13 mouse cellular contexts compared by ENCODE assay signal in the genomic region with DNA sequence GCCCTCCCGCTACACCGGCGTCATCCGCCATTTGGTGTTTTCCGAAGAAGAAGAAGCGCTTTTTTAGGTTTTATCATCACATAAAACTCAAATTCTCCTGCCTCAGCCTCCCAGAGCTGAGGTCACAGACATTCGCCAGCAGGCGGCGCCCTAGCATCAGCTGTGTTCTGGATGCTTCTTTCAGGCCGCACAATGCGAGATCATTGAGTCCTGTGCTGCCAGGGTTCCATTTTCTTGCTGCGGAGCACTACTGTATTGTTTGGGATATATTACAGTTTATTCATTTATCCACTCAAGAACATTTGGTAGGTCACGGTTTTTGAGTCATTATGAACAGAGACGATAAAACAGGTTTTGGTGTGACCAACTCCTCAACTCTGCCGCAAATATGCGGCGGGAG. TPM values are rescaled to one million over a fixed set of nuclear protein-coding genes. Genes with fewer than 3 reads are reported as not detected.
A peak's percentile ranks its signal among the peaks of the same experiment; 100 is the strongest.
DNase-seq lines count a peak whose midpoint lies in the region; ATAC-seq and TF ChIP-seq lines count a peak whose summit lies in the region.
"Had no signal": no experiment of that assay in that cellular context is flagged by ENCODE, and none has a peak within 500 bp of the region (broad histone marks: within the 10 kb centered on the region; RNA-seq: fewer than 3 reads in every experiment).

No protein-coding gene starts in this region.

- H3K79me2 ChIP-seq in heart, adult 2 months (replicated peaks; ENCODE audit: control insufficient read depth, insufficient read depth, low read length): no peaks in the 10 kb centered on the region

- no peak for DNase-seq in heart, adult 2 months
- DNase-seq in heart, postnatal 4 days: no peak
- no peak for DNase-seq in spleen, adult 2 months (ENCODE audit: low read depth in 1 of 2, low spot score in 2 of 2)
- no peak for DNase-seq in spleen, postnatal 14 days (ENCODE audit: low spot score in 2 of 2)
- peak; percentile 68 for DNase-seq in thymus, postnatal 4 days
- no peak for DNase-seq in hindbrain, embryonic 10.5 days (ENCODE audit: low spot score)
- DNase-seq in forebrain, embryonic 14.5 days (ENCODE audit: low spot score): no peak
- DNase-seq: gastrocnemius, postnatal 25 days had no signal

- H3K4me2 ChIP-seq in forebrain, embryonic 14.5 days (ENCODE audit: low read length): no peak overlapping the region
- H3K4me2 ChIP-seq: limb, embryonic 15.5 days; stomach, embryonic 15.5 days had no signal

- TF ChIP-seq CTCF in heart, adult 2 months (IDR thresholded peaks at IDR 0.05): peak; percentile 45
- TF ChIP-seq CTCF in spleen, adult 2 months (IDR thresholded peaks at IDR 0.05; ENCODE audit: extremely low read depth, insufficient read depth, insufficient read length, insufficient replicate concordance): peak; percentile 35; the same call in 1 of the 2 replicates
- peak; percentile 51; the same call in 1 of the 2 replicates for TF ChIP-seq CTCF in bone marrow macrophage, adult 2 months (IDR thresholded peaks at IDR 0.05; ENCODE audit: low read depth, low read length)

- H3K4me1 ChIP-seq in heart, adult 2 months (ENCODE audit: control insufficient read depth, insufficient read depth, low read length): no peaks in the 10 kb centered on the region
- no peaks in the 10 kb centered on the region for H3K4me1 ChIP-seq in spleen, adult 2 months (ENCODE audit: control insufficient read depth, insufficient read depth, insufficient read length)
- no peaks in the 10 kb centered on the region for H3K4me1 ChIP-seq in bone marrow macrophage, adult 2 months (ENCODE audit: control insufficient read depth, insufficient read depth, low read length)
- H3K4me1 ChIP-seq in hindbrain, embryonic 10.5 days (replicated peaks): no peaks in the 10 kb centered on the region
- no peaks in the 10 kb centered on the region for H3K4me1 ChIP-seq in forebrain, embryonic 14.5 days (ENCODE audit: control insufficient read depth, insufficient read depth, low read length)
- H3K4me1 ChIP-seq: limb, embryonic 15.5 days; stomach, embryonic 15.5 days had no signal

- intact Hi-C loops in heart, adult 2 months (cut with DNase I): no loop called here

- TF ChIP-seq POLR2A in heart, adult 2 months (IDR thresholded peaks at IDR 0.05; ENCODE audit: insufficient read depth, low read depth, low read length): no peak
- no peak for TF ChIP-seq POLR2A in spleen, adult 2 months (IDR thresholded peaks at IDR 0.05; ENCODE audit: low read depth, low read length)
- no peak for TF ChIP-seq POLR2A in bone marrow macrophage, adult 2 months (IDR thresholded peaks at IDR 0.05; ENCODE audit: borderline replicate concordance, low read depth, low read length)

- H3K9ac ChIP-seq in heart, adult 2 months (ENCODE audit: low read depth, low read length): no peak overlapping the region
- no peak overlapping the region for H3K9ac ChIP-seq in forebrain, embryonic 14.5 days (ENCODE audit: low read length)
- H3K9ac ChIP-seq: limb, embryonic 15.5 days; stomach, embryonic 15.5 days had no signal

- H3K27ac ChIP-seq in heart, adult 2 months: no peak overlapping the region
- H3K27ac ChIP-seq in spleen, adult 2 months (ENCODE audit: insufficient read depth, low read length): no peak overlapping the region
- no peak overlapping the region for H3K27ac ChIP-seq in bone marrow macrophage, adult 2 months (ENCODE audit: insufficient read depth, low read depth, low read length)
- no peak overlapping the region for H3K27ac ChIP-seq in hindbrain, embryonic 10.5 days
- no peak overlapping the region for H3K27ac ChIP-seq in forebrain, embryonic 14.5 days (ENCODE audit: low read depth, low read length)
- H3K27ac ChIP-seq: limb, embryonic 15.5 days; stomach, embryonic 15.5 days had no signal

- 96% methylated on average over 17 of the region's 17 CpGs for WGBS in heart, adult 2 months
- 98% methylated on average over 17 of the region's 17 CpGs for WGBS in spleen, adult 2 months
- WGBS in hindbrain, embryonic 10.5 days: 96% methylated on average over 17 of the region's 17 CpGs
- WGBS in forebrain, embryonic 14.5 days: 97% methylated on average over 17 of the region's 17 CpGs

- H3K4me3 ChIP-seq in heart, adult 2 months: no peak overlapping the region
- no peak overlapping the region for H3K4me3 ChIP-seq in spleen, adult 2 months (ENCODE audit: extremely low read depth, insufficient read depth, insufficient read length)
- H3K4me3 ChIP-seq in bone marrow macrophage, adult 2 months (ENCODE audit: insufficient read depth, low read length): no peak overlapping the region
- H3K4me3 ChIP-seq in hindbrain, embryonic 10.5 days: no peak overlapping the region
- no peak overlapping the region for H3K4me3 ChIP-seq in forebrain, embryonic 14.5 days (ENCODE audit: low read depth, low read length)
- H3K4me3 ChIP-seq: limb, embryonic 15.5 days; stomach, embryonic 15.5 days had no signal

- peaks cover 4% of the 10 kb centered on the region; the same call in 1 of the 2 replicates for H3K9me3 ChIP-seq in hindbrain, embryonic 10.5 days
- H3K9me3 ChIP-seq in forebrain, embryonic 14.5 days (replicated peaks; ENCODE audit: control insufficient read depth, low read length): no peaks in the 10 kb centered on the region
- H3K9me3 ChIP-seq: limb, embryonic 15.5 days; stomach, embryonic 15.5 days had no signal

- no peak for TF ChIP-seq EP300 in heart, adult 2 months (IDR thresholded peaks at IDR 0.05; ENCODE audit: insufficient read depth, low read depth, low read length)

- ATAC-seq in forebrain, embryonic 14.5 days: no peak

- H3K27me3 ChIP-seq in heart, adult 2 months (ENCODE audit: control insufficient read depth, insufficient read depth, low read length): no peaks in the 10 kb centered on the region
- no peaks in the 10 kb centered on the region for H3K27me3 ChIP-seq in spleen, adult 2 months (ENCODE audit: control insufficient read depth, insufficient read depth, low read length)
- no peaks in the 10 kb centered on the region for H3K27me3 ChIP-seq in hindbrain, embryonic 10.5 days (ENCODE audit: insufficient read depth, poor library complexity, severe bottlenecking)
- H3K27me3 ChIP-seq in forebrain, embryonic 14.5 days (replicated peaks; ENCODE audit: control insufficient read depth, insufficient read depth, low read length): no peaks in the 10 kb centered on the region
- H3K27me3 ChIP-seq: limb, embryonic 15.5 days; stomach, embryonic 15.5 days had no signal

- H3K36me3 ChIP-seq in heart, adult 2 months (ENCODE audit: control insufficient read depth, insufficient read depth, low read length): no peaks in the 10 kb centered on the region
- peaks cover 13% of the 10 kb centered on the region for H3K36me3 ChIP-seq in spleen, adult 2 months (ENCODE audit: control insufficient read depth, insufficient read depth, low read length)
- peaks cover 97% of the 10 kb centered on the region for H3K36me3 ChIP-seq in hindbrain, embryonic 10.5 days
- H3K36me3 ChIP-seq in forebrain, embryonic 14.5 days (ENCODE audit: control insufficient read depth, insufficient read depth, low read length): peaks cover 63% of the 10 kb centered on the region

RNA-seq across cellular contexts. Expression of a gene that starts 11.0 kb away (rescaled TPM):
- total RNA-seq in heart, adult 2 months (2021): 10 to 100 TPM; 11.1 to 11.2 TPM
- 6.0 and 8.9 TPM in 2 replicates for polyA plus RNA-seq in heart, adult 2 months (2012; rRNA removed)
- total RNA-seq in heart, postnatal 4 days (2021): 10 to 100 TPM; 20.2 to 25.1 TPM
- 10.9 and 12.7 TPM in 2 replicates for polyA plus RNA-seq in spleen, adult 2 months (2012; rRNA removed)
- 34.2 and 36.0 TPM in 2 replicates for polyA plus RNA-seq in bone marrow macrophage, adult 2 months (2012; ENCODE audit: insufficient read depth, insufficient read length, missing spikeins)
- 17.6 and 18.5 TPM in 2 replicates for polyA plus RNA-seq in hindbrain, embryonic 10.5 days (2016; fragmentation: Nextera tagmentation; extraction: Ambion mirVana)
- polyA plus RNA-seq in forebrain, embryonic 14.5 days (2014; fragmentation: Nextera tagmentation; extraction: Ambion mirVana): 19.2 and 19.9 TPM in 2 replicates

RNA-seq across cellular contexts. Expression of a gene that starts 19.9 kb away (rescaled TPM):
- not detected for total RNA-seq in heart, adult 2 months (2021)
- not detected in 2 replicates for polyA plus RNA-seq in heart, adult 2 months (2012; rRNA removed)
- not detected for total RNA-seq in heart, postnatal 4 days (2021)
- polyA plus RNA-seq in spleen, adult 2 months (2012; rRNA removed): 11.8 and 14.3 TPM in 2 replicates
- polyA plus RNA-seq in bone marrow macrophage, adult 2 months (2012; ENCODE audit: insufficient read depth, insufficient read length, missing spikeins): not detected in 2 replicates
- polyA plus RNA-seq in hindbrain, embryonic 10.5 days (2016; fragmentation: Nextera tagmentation; extraction: Ambion mirVana): not detected in 2 replicates
- not detected in 2 replicates for polyA plus RNA-seq in forebrain, embryonic 14.5 days (2014; fragmentation: Nextera tagmentation; extraction: Ambion mirVana)
- total RNA-seq: gastrocnemius, postnatal 25 days; hematopoietic stem cell, adult 5-6 weeks had no signal
- polyA plus RNA-seq: embryonic facial prominence, embryonic 14.5 days; limb, embryonic 15.5 days had no signal

RNA-seq across cellular contexts. Expression of a gene that starts 28.7 kb away (rescaled TPM):
- total RNA-seq in heart, adult 2 months (2021): 10 to 100 TPM; 19.4 to 27.3 TPM
- polyA plus RNA-seq in heart, adult 2 months (2012; rRNA removed): 19.7 and 27.9 TPM in 2 replicates
- 10 to 100 TPM; 37.4 to 41.1 TPM for total RNA-seq in heart, postnatal 4 days (2021)
- 26.4 and 37.6 TPM in 2 replicates for polyA plus RNA-seq in spleen, adult 2 months (2012; rRNA removed)
- 23.4 and 31.0 TPM in 2 replicates for polyA plus RNA-seq in bone marrow macrophage, adult 2 months (2012; ENCODE audit: insufficient read depth, insufficient read length, missing spikeins)
- polyA plus RNA-seq in hindbrain, embryonic 10.5 days (2016; fragmentation: Nextera tagmentation; extraction: Ambion mirVana): 96.4 and 114 TPM in 2 replicates
- polyA plus RNA-seq in forebrain, embryonic 14.5 days (2014; fragmentation: Nextera tagmentation; extraction: Ambion mirVana): 97.0 and 106 TPM in 2 replicates

RNA-seq across cellular contexts. Expression of a gene that starts 28.9 kb away (rescaled TPM):
- 10 to 100 TPM; 17.9 to 18.7 TPM for total RNA-seq in heart, adult 2 months (2021)
- polyA plus RNA-seq in heart, adult 2 months (2012; rRNA removed): 17.2 and 26.5 TPM in 2 replicates
- 10 to 100 TPM; 16.9 to 18.3 TPM for total RNA-seq in heart, postnatal 4 days (2021)
- 31.6 and 32.7 TPM in 2 replicates for polyA plus RNA-seq in spleen, adult 2 months (2012; rRNA removed)
- 24.0 and 27.8 TPM in 2 replicates for polyA plus RNA-seq in bone marrow macrophage, adult 2 months (2012; ENCODE audit: insufficient read depth, insufficient read length, missing spikeins)
- polyA plus RNA-seq in hindbrain, embryonic 10.5 days (2016; fragmentation: Nextera tagmentation; extraction: Ambion mirVana): 39.2 and 43.5 TPM in 2 replicates
- polyA plus RNA-seq in forebrain, embryonic 14.5 days (2014; fragmentation: Nextera tagmentation; extraction: Ambion mirVana): 34.2 and 41.4 TPM in 2 replicates

RNA-seq across cellular contexts. Expression of a gene that starts 36.9 kb away (rescaled TPM):
- 10 to 100 TPM; 60.6 to 64.8 TPM for total RNA-seq in heart, adult 2 months (2021)
- 56.0 and 68.7 TPM in 2 replicates for polyA plus RNA-seq in heart, adult 2 months (2012; rRNA removed)
- 10 to 100 TPM; 39.0 TPM for total RNA-seq in heart, postnatal 4 days (2021)
- polyA plus RNA-seq in spleen, adult 2 months (2012; rRNA removed): 18.0 and 42.2 TPM in 2 replicates
- 1.7 and 2.4 TPM in 2 replicates for polyA plus RNA-seq in bone marrow macrophage, adult 2 months (2012; ENCODE audit: insufficient read depth, insufficient read length, missing spikeins)
- polyA plus RNA-seq in hindbrain, embryonic 10.5 days (2016; fragmentation: Nextera tagmentation; extraction: Ambion mirVana): 50.7 and 58.1 TPM in 2 replicates
- 21.7 and 26.8 TPM in 2 replicates for polyA plus RNA-seq in forebrain, embryonic 14.5 days (2014; fragmentation: Nextera tagmentation; extraction: Ambion mirVana)
